Mouse (Mus musculus) CD8-positive naive resting alpha-beta T cell, adult 2 months (primary cell): ENCODE data around the gene Iqgap3.

Experiments
- DNase-seq, 2 experiments: peaks; one replicate each; pipeline ENCODE4 v3.0.0; 2022; ENCODE audit warnings: low read depth in 2 of 2, low spot score in 2 of 2

Iqgap3 gene

DNA sequence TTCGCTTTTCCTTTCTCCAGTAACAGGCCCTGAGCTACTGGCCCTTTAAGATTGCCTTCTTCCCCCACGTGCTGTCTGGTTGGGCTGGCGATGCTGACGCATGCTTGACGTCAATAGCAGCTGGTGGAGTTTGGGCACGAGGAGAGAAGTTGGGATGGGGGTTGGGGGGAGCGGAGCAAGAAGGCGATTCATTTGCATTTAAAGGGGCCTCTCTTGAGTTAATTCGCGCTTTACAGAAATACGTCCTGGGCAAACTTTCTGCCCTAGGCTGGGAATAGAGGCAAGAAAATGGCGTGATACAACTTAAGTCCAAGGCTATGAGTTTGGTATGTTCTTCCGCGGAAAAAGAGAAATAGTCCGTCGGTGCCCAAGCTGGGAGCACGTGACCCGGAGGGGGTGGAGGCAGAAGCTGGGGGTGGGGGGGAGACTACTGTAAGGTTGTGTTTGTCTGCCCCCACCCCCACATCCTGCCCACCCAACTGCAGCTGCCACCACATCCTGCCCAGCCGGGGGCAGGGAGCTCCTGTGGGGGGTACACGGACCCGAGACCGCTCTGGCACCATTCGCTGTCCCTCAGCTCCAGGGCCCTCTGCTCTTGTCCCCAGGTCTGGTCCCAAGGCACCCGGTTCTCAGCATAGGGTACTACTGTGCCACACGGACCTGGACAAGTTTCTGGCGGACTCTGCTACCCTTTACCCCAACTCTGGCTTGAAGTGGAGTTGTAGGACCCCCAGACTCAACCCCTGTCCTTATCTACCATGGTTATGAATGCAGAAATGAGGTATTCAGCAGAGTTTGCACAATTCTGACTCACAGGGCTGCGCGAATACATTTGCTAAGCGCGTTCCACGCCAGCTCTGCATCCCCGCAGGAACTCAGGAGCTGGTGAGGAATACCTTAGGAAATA, 56.8 kb downstream of the Iqgap3 start:
- peak; percentile 92 to 95 for DNase-seq

DNA sequence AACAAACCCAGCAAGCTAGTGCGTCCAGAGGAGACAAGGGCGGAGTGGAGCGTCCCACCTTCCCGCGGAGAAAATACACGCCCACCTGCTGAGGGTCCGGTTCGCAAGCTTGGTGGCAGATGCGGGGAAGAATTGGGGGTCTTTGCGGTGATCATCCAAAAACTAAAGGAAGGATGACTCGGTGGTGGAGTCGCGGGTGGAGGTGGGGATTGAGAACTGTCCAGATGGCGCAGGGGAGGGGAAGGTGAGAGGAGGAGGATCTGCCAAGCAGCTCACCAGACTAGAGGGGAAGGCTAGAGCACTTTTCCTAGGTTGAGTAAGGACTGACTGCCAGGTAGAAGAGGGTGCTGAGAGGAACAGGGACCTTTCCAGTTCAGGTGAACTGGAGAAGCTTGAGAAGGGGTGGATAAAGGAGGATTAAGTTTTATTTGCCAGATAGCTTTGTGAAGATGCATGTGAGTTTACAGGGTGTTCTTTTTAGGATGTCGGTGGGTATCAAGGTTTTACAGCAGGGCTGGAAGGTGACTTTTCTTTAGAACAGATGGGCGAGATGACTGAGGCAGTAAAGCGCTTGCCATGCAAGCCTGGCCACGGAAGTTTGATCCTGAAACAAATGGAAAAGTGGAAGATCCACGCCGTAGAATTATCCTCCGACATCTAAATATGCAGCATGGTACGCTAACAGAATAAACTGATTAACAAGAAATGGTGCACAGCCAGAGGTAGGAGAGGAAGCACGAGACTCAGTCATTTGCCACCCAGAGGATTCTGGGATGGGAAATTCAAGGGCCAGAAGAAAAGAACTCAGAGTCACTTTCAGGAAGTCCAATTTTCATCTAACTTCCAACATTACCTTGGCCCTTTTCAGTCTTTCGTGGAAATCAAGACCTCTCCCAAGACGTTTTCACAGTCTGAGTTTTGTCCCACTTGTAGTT, 57.7 kb downstream of the Iqgap3 start:
- DNase-seq = no peak

DNA sequence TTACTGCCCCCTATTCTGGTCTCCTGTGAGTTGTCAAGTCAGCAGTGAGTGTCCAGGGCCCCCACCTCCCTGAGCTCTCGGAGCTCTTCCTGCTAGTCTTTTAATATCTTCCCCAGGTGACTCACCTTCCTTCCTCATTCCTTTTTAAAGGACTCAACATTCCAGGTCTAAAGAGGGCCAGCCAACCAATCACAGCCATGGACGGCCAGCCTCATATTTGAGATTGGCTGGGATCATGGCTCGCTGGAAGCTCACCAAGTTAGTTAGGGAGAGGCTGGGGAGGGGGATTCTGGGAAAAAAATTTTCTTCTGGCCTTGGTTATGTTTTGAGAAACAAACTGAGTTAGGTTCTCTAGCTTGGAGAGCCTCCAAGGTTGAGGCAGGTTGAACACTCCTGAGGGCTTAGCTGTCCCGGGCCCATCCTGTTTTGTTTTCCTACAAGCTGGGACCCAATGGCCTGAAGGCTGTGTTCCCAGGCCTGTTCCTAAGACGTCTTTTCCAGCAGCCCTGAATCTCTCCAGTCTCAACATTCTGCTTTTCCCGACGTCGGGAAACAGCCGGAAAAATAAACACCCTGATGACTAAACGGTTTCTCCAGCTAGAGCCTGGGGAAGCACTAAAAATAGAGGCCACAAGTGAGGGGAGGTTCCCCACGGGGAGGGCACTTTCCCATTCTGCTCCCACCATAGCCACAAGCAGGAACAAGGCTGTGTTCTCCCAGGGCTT, 58.6 kb downstream of the Iqgap3 start:
- DNase-seq = no peak

DNA sequence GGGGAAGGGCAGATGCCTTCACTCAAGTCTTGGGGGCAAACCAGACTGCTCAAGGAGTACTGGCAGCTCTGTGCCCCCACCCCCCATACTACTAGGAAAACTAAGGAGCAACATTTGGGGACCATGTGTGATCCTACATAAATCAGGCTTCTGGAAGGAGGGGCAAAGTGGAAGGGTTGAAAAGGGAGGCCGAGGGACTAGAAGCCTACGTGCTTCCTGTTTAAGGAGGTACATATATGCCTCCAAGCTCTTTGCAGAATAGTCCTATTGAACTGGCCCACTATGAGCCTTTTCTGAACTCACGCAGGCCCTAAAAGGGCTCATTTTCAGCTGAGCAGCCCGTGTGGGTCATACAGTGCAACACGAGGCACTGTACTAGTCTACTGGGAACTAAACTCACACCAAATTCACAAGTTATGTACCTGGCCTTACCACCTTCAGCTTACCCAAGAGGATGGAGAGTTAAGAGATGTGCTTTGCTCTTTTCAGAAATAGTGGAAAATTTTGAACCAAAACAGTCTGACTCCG, 59.2 kb downstream of the Iqgap3 start:
- DNase-seq = peak; percentile 48

DNA sequence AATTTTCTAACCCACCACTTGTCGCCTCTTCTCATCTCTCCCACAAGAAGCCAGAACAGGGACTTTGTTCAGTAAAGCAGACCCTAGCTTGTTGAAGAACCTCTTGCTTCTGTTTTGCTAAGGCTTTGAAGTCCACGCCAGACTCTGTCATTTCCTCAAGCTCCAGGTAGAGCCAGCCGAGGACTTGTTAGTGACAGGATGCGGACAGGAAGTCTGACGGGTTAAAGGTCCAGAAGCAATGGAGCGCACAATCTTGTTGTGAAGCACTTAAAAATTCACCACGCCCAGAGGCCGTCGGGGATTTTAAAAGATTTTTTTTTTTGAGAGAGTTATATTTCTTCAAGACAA, 59.6 kb downstream of the Iqgap3 start:
- peak; percentile 67 to 76 for DNase-seq

DNA sequence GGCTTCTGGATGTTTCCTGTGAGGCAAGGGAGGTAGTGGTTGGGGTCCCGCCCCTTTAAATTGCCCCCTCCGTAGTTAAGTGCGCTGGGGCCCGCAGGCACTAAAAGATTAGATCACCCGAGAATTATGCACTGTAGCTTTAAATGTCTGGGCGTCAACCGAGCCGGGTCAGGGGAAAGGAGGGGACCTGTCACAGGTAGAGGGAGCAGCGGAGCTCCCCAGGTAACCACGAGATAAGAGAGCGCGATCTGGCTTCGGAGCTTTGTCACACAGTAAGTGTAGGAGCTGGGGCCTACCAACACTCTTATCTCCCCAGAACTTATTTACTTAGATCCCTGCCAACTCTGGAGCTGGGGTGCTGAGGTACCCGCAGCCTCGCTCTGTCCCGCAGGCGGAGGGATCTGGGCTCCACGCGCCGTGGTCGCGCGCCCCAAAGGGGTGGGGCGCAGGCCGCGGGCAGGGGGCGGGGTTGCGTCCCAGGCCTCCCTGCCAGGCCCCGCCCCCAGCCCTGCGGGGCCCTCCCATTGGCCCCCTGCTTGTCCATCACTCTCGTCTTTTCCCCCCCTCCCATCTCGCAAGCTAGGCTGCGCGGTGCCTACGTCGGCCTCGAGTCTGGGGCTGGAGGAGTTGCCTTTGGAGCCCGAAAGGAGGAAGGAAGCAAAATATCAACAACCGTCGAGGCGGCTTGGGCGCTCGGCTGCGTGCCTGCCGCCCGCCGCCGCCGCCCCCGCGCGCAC, 60.2 kb downstream of the Iqgap3 start, which contains the start of gene Mef2d:
Gene Mef2d, plus strand, starts transcription at position 586 of the 737 bp plus-strand sequence.
- peak; percentile 94 to 95 for DNase-seq

DNA sequence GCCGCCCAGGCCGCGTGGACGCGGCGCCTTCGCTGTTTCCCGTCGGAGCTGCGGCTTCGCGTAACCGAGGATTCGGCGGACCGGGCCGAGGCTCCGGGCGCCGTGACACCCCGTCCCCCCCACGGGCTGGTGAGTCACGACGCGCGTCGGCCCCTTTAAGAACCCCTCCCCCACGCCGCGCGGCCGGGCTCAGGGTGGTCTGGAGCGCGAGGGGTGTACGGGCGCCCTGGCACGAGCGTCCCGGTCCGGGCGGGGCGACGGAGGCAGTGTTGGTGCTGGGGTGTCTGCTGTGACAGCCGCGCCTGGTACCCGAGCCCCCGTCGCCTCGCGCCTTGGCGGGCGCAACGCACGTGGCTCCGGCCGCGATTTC, 60.8 kb downstream of the Iqgap3 start:
- no peak for DNase-seq

DNA sequence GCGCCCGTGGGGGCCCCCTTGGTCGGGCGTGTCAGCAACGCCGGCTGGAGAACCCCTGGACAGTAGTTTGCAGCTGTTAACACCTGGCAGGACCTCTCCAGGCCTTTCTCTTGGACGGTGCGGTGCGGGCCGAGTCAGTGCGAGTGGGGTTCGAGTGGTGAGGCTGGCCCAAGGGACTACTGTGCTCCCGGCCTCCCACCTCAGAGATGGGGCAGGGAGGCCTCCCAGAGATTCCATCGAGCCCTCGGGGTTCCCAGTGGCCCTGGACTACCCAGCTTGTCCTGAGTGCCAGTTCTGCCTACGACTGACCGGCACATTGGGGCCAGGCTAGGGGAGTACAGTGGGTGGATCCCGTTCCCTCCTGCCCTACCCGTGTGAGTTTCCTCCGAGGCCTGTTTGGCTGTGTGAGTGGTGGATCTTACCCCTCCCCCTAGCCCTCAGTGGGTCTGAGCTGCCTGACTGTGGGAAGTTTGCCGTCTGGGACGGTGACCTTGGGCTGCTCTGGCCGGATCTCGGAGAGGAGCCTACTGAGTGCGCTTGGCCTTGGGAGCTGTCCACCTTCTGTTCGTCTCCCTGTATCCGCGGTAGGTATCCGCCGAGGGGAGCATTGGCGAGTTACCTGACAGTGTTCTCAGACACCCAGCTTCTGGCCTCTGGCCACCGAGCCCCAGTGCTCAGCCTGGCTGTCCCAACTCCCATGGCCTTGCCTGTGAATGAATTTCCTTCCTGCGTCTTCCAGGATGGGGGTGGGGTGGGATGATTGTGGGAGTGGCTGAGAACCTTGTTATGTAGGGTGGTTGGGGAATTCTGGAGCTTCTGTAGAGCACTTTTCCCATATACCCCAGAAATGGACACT, 61.4 kb downstream of the Iqgap3 start:
- no peak for DNase-seq

DNA sequence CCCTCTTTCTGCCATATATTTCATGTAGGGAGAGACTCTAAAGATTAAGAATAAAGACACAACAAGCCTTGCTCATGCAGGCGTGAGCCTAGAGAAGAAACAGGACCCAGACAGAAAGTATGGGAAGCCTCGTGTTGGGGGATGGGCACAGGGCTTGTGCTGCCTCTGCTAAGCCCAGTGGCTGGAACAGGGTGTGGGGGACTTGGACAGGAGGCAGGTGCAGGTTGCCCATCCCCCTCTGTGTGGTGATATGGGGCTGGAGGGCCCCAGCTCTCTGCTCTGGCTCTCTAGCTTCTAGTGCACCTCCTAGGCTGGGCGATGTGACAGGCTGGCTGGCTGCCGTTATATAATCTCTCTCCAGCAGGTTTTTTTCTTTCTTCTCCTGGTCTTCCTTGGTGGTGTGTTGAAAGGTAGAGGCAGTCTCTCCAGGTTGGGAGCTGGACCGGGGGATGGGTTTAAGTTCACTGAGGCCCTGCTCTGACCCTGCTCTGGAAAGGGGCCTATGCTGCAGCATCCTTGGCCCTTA, 62.3 kb downstream of the Iqgap3 start:
- no peak for DNase-seq

DNA sequence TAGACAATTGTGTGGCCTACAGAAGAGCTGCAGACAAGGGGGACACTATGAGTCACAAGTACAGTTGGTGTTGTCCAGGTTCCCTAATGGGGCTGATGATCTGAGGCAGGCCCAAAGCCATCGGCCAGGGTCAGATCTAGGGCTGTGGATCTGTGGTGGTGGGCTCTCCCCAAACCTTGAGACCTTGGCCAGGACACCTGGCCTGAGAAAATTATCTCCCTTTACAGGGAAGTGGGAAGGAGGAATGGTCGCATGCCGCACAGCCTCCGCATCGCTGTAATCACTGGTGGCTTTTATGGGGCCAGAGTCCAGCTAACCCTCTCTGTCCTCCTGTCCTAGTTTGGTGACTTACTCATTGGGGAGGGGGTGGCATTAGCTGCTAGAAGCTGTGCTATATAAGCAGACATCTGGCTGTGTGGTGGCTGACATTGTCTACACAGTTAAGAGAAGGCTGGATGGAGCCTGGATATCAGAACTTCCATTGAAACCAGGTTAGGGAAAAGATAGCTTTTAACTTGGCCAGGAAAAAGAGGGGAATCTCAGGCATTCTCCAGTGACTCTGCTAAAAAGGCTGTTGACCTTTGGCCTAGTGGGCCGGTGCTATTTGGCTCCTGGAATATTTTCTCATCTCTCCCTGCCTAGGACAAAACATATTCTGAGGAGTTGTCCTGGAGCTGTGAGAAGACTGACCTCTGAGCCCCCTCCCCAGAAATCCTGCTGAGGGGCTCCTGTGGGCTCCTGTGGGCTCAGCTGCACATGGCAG, 63.1 kb downstream of the Iqgap3 start:
- no peak for DNase-seq

DNA sequence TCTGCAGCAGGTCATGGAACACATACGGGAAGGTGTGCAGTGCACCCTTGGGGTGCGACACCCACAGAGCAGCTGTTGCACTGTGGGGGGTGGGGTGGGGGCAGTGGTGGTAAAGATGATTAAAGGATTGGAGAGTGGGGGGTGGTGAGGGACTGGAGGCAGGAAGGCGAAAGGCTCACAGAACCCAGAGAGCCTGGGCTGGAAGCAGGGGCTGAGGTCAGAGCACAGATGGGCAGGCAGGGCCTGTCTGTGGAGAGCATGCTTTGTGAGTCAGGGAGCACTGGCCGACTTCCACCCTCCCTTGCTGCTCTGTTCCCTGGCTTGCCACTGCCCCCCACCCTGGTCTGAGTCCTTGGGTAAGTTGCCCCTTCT, 63.6 kb downstream of the Iqgap3 start:
- DNase-seq = no peak

DNA sequence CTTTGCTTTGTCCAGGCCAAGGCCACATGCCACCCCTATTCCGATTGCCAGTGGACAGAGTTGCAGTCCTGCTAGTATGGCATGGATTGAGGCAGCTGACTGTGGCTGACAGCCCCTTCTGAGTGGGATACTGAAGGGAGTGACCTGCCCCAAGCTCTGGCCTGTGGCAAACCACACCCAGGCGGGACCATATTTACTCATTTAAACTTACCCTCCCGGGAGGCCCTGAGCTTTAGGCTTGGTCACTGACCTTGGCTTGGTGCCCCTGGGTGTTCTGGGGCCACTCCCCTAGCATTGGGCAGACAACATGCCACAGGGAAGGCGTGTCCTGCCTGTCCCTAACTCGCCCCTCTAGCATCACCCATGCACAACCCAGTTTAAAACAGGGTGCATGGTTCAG, 64.2 kb downstream of the Iqgap3 start:
- DNase-seq = no peak

DNA sequence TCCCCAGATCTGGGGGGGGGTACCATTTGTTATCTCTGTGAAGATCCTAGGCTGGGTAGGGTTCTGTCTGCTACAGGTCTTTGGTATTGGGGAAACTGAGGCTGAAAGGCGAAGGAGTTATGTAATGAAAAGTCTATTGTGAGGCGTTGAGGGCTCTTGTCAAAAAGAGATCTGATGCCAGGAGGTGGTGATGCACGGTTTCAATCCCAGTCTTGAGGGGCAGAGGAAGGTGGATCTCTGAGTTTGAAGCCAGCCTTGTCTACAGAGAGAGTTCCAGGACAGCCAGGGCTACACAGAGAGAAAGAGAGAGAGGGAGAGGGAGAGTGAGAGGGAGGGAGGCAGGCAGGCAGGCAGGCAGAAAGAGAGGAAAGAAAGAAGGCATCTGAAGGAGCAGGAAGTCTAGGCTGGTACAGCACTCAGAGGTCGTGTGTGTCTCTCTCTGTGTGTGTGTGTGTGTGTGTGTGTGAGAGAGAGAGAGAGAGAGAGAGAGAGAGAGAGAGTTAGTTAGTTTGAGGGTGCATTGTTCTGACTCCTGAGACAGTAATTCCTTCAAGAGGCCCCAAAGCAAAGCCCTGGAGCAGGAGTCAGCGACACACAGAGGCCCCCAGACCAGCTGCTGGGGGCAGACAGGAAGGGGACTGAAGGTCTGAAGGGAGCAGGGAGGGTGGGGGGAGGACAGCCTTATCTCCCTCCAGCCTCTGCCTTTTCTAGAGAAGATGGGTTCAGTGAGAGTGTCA, 64.8 kb downstream of the Iqgap3 start:
- no peak for DNase-seq

DNA sequence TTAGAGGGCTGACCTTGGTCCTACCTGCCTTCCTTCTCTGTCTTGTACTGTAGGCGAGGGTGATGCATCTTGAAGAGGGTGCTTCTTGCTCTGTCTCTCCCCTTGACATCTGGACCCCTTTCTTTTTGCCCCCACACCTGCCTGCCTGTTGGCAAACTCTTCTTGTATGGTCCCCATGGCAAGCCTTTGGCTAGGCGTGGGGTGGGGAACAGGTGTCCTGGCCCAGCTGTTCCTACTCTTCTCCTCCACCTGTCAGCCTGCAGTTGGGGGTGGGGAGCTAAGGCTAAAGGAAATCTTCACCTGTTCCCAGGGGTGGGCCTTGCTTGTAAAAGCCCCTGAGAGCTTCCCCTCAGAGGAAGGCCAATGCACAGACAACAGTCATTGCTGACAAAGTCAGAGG, 65.7 kb downstream of the Iqgap3 start:
- DNase-seq = no peak

DNA sequence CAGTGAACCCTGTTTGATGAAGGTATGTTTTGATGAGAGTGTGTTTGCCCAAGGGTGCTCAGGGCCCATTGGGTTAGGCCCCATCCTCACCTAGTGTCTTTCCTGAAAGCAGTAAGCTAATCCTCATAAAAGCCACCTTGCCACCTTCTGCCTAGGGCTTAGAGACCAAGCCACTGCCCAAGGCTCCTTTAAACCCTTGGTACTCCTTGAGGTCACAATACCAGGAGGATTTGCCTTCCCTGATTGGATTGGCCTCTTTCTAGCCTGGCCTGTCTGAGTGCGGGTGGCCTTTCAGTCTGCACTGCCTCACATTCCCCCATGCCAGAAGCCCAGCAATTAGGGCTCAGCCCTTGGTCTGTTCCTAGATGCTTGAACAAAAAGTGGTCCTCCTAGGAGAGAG, 66.1 kb downstream of the Iqgap3 start:
- DNase-seq = no peak

DNA sequence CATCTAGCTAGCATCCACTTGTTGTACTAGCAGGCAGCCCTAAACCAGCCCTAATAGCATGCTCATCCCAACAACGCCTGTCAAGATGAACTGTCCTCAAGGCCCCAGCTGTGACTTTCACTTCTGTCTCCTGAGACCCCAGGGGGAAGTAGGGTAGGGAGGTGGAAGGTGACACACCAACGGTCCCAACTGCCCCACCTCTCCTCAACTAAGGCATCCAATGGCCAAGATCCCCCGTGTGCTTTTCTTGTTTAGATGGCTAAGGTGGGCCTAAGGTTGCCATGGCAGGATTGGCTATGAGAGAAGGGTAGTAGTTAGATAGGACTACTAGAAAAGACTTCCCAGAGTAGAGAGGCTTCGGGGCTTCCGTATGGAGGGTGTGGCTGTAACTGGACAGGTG, 66.6 kb downstream of the Iqgap3 start:
- no peak for DNase-seq

DNA sequence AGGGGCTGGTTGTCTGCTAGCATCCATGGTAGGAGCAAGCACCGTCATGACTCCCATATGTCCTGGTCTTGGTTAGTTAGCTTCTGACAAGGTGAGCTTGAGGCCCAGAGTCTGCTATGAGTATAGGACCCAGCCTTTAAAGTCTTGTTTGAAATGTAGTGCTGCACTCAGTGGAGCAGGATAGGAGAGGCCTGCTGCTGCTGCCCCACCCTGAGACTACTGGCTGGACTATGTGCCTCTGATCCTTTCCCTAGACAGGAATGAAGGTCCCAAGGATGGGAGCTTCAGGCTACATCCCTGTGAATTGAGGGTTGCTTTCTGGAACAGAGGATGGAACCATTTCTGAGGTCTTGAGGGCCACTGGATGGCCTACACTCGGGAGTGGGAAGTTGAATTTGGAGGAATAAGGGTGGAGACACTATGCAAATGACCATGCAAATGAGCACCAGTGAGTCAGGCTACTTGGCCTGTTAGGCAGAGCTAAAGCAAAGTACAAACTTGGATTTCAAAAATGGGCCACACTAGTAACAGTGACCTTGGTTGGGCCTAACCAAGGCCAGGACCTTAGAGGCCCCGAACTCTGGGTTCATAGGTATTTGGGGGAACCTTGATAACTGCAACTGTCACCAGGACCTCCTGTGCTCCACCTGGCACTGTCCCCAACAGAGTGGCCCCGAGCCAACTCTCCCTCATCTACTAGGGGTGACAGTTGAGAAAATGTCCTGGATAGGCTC, 67.2 kb downstream of the Iqgap3 start:
- no peak for DNase-seq
